Mouse (Mus musculus) MN1 (cell line): ENCODE measurements at regions not wholly inside any gene's neighbourhood (a gene's known extent, or its start where the extent isn't known, plus 50 kb on each side); places are given as distances from the start of the nearest gene placed in this dataset.

ENCODE experiments used
- DNase-seq: peaks from one replicate; pipeline ENCODE4 v3.0.0-alpha.2; 2016; ENCODE audit warnings: low spot score

DNA sequence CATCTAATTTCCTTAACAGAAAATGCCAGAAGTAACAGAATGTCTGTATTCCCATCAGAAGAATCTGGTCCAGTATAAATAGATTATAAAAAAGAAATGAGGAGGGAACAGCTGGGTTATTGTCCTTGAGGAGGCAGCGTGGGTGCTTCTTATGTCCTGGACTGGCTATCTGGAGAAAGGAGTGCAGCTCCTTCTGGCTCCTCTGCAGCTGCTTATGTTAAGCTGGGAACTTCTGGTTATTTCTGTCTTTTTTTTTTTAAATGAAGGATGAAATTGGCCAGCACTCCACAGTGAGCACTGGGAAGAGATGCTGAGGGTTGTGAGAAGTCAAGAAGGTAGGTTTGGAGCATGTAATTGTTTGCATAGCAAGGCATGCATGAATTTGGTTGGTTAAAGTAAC lies 441.5 kb downstream of the Ebf1 start:
- DNase-seq: no peak

DNA sequence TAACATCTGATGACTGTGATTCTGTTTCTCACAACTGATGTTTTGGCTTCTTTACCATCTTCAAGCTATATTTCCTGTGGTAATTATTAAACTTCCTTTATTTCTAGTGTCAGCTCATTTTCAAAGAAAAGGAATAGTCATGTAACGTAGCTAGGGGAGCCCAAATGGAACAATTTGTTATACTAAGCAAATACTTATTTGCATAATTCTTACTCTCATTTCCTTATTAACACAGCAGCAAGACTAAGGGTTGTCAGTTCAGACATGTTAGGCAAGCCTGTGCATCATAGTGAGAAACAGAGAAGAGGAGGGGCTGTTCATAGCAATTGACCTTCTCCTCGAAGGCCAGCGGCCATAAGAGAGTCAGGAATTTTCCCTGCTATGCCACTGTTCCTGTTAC lies 449.5 kb downstream of the Ebf1 start:
- DNase-seq: no peak

GRCm38 (mm10) chr11:45070280-45070679 lies 453.2 kb downstream of the Ebf1 start:
- DNase-seq: no peak

DNA sequence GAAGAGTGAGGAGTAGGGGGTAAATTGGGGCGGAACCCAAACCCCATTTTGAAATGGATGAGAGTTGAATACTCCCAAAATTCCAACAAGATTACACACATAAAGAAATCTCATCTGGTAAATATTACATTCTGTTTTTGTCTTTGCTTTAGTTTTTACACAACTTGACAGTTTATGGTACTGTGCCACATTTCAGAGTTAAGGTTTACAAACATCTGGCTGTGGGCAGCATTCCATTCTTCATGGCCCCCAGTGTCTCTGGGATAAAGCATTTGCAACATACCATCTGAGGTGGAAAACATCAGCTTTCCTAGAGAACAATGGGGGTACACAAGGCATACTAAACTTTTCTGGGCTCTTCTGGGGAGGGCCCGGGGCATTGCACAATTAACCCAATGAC lies 454.1 kb downstream of the Ebf1 start:
- DNase-seq: no peak

GRCm38 (mm10) chr11:45084506-45085037 lies 467.5 kb downstream of the Ebf1 start:
- DNase-seq: no peak

- no peak for DNase-seq
Observed at GRCm38 (mm10) chr11:45085145-45085544, 468.0 kb downstream of the Ebf1 start.

GRCm38 (mm10) chr11:45087186-45087915 lies 470.2 kb downstream of the Ebf1 start:
- no peak for DNase-seq

DNA sequence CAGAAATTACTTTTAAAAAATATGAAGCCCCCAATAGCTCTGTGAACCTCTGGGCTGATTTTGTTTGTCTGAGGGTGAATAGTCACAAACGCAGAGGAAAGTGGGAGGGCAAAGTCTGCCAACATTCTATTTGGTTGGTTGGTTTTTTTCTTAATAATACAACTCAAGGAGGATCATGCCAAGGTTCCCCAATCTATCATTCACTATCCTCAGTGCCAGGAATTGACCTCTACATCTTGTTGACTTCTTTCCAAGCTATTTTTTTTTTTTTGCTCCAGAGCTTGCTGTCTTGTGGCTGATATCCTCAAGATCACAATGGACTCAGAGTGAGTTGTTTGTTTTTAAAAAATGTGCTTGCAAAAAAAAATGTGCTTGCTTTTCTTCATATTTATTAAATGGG lies 471.2 kb downstream of the Ebf1 start:
- DNase-seq: no peak

DNA sequence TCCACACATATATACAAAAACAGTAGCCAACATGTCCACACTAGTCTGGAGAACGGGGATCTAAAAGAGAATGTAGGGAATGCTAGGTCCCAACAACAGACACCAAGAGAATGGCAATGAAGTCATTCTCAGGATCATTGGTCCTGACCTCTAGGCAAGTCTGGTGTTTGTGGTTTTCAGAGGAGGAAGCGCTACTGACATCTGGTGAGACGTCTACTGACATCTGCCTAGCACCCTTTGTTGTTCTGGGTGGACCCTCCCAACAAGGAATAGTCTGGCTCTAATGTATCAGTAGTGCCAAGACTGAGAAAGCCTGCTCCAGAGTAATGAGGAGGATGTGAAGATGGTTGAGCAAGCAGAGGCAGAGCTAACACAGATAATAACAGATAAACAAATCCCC lies 472.4 kb downstream of the Ebf1 start:
- no peak for DNase-seq

GRCm38 (mm10) chr11:45103498-45104336 lies 486.6 kb downstream of the Ebf1 start:
- no peak for DNase-seq

DNA sequence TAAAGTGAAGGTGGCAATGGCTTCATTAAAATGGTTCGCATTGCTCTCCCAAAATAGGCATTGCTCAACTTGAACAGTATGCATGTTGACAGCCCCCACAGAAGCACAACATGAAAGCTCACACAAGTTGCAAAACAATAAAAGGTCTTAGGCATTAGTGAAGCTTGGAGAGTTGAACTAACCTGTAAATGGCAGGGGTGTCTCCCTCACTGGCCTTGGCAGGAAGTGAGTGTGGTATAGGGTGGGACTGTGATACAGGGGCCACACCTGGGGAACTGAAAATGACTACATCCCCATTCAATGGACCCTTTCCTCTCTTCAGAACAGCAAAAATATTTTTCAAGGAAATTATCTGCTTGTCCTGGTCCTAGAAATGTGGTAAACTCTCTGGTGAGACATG lies 499.6 kb downstream of the Ebf1 start:
- DNase-seq: no peak

GRCm38 (mm10) chr11:45123276-45123675 lies 506.2 kb downstream of the Ebf1 start:
- DNase-seq: no peak

DNA sequence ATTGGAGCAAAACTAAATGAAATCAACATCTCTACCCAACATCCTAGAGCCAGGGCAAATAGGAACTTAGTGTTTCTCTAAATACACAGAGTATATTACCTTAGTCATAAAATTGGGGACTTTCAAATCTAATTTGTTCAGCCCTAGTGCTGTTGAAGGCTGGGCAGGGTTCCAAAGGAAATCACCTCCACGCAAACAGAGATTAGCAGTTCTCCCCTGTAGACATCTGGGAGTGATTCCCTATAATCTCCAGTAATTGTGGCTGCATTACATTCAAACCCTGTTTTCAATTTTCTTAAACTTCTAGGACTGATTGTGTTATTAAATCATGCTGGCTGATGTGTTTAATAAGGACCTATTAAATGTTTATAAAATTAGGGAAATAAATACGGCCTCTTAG lies 519.7 kb downstream of the Ebf1 start:
- DNase-seq: no peak

DNA sequence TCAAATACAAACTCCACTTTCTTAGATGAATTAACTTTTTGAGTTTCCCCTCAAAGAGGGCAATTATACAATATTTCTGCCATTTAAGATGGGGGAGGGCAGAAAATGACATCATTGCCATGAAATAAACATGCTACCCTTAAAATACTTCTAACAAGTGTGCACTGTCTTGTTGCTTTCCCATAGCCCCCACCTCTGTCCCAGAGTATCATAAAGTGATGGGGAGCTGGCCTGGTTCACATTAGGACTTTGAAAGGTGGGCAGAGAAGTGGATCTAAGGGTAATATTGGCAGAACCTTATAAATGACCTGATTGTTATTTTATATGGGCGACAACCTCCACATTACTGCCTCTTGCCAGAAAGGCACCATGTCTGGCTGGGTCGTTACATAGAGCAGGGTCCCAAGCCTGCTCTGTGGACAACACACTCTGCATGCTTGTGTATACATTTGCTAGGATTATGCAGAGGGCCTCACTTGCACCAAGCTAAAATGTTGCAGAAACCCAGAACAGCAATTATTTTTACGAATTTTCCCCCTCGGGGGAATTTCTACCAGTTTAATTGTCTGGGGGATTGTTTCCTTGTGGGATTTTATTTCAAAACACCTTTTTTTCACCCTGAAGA lies 521.3 kb downstream of the Ebf1 start:
- no peak for DNase-seq

- DNase-seq: no peak
Observed at GRCm38 (mm10) chr11:45140490-45140889, 523.4 kb downstream of the Ebf1 start.

DNA sequence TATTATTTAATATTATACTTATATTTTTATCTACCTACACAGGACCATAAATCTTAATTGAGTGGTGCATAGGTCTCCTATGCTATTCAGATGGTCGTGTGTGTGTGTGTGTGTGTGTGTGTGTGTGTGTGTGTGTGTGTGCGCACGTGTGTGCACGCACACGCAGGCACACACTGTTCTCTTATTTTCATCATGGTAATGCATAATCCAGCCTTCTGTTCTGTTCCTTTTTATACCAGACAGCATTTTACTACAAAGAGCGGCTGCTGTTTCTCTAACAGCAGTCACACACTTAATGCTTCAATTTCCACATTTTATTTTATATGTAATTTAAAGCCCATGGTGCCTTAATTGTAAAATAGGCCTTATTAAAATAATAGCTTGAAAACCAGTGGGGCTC lies 537.0 kb downstream of the Ebf1 start:
- no peak for DNase-seq

DNA sequence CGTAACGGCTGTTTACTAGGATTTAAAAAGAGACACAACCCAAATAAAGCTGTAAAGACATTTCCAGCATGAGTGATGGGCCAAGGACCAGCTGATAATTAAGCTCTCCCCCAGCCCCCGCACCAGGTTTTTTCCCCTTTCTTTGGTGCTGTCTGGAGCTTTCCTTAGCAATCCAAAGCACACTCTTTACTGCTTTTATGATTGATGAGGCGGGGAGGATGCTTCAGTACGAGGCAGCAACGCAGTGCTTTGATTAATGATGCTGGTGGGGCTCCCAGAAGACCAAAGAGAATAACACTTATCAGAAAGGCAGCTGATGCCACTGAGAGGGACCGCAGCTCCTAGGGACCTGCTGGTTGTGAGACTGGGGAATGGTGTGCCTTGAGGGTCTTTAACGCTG lies 537.4 kb downstream of the Ebf1 start:
- no peak for DNase-seq

GRCm38 (mm10) chr11:45155782-45156181 lies 538.7 kb downstream of the Ebf1 start:
- DNase-seq: no peak

GRCm38 (mm10) chr11:45158282-45158681 lies 541.2 kb downstream of the Ebf1 start:
- DNase-seq: no peak

- DNase-seq: no peak
Observed at GRCm38 (mm10) chr11:45160871-45161270, 543.8 kb downstream of the Ebf1 start.

DNA sequence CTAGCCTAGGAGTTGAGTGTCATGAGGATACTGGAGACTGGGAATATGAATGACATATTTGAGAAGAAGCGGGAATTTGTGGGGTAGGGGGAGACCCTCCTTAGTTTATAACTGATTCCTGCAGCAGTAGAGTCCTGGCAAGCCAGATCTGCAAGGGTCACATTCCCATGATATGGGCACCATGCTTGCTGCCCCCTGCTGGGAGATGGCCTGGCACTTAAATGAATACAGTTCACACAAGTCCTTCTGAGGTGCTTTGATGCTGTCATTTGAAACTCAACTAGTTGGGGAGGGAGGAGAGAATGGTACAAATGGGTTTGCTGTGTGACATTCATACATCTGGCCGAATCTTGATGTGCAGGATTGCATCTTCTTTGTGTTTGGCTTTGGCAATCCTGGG lies 556.4 kb downstream of the Ebf1 start:
- DNase-seq: no peak

GRCm38 (mm10) chr11:45174071-45174470 lies 557.0 kb downstream of the Ebf1 start:
- DNase-seq: no peak
